30 mouse cellular contexts compared by ENCODE assay signal in the genomic region with DNA sequence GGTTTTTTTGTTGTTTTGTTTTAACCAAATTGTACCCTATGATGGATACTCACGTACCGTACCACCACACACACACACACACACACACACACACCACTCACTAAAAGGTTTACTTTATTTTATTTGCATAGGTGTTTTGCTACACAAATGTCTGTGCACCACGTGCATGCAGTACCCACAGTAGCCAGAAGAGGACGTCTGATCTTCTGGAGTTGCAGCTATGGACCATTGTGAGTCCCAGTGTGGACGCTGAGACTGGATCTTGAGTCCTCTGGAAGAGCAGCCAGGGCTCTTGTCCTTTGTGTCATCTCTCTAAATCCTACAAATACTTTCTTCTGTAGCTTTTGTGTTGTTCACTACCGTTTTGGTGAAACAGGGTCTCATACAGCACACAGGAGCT.
A peak's percentile ranks its signal among the peaks of the same experiment; 100 is the strongest.
DNase-seq lines count a peak whose midpoint lies in the region; ATAC-seq and TF ChIP-seq lines count a peak whose summit lies in the region.
"Had no signal": no experiment of that assay in that cellular context is flagged by ENCODE, and none has a peak within 500 bp of the region (broad histone marks: within the 10 kb centered on the region; RNA-seq: fewer than 3 reads in every experiment).

No protein-coding gene starts in this region.

- TF ChIP-seq POLR2A in brain, embryonic 14.5 days (IDR thresholded peaks at IDR 0.05; ENCODE audit: borderline replicate concordance, extremely low read depth, insufficient read depth, insufficient read length, poor library complexity, severe bottlenecking): no peak

- H3K9ac ChIP-seq in kidney, postnatal 0 days (ENCODE audit: low read depth, low read length): no peak overlapping the region
- H3K9ac ChIP-seq in lung, embryonic 14.5 days: no peak overlapping the region
- no peak overlapping the region for H3K9ac ChIP-seq in ES-E14 (ENCODE audit: insufficient read depth, low read depth, low read length, poor library complexity, severe bottlenecking)
- H3K9ac ChIP-seq: embryonic facial prominence, embryonic 13.5 days; heart, embryonic 15.5 days; hindbrain, embryonic 13.5 days; limb, embryonic 12.5 days; liver, embryonic 13.5 days had no signal

- no peaks in the 10 kb centered on the region for H3K9me3 ChIP-seq in kidney, postnatal 0 days (replicated peaks; ENCODE audit: low read length)
- no peaks in the 10 kb centered on the region for H3K9me3 ChIP-seq in lung, embryonic 14.5 days (ENCODE audit: low read depth, low read length)
- H3K9me3 ChIP-seq in ES-E14 (ENCODE audit: control insufficient read depth, insufficient read depth, low read depth, low read length): no peaks in the 10 kb centered on the region
- H3K9me3 ChIP-seq: embryonic facial prominence, embryonic 13.5 days; heart, embryonic 10.5 days; heart, embryonic 15.5 days; hindbrain, embryonic 13.5 days; limb, embryonic 12.5 days; liver, embryonic 13.5 days; megakaryocyte, embryonic 14.5 days had no signal

- DNase-seq in kidney, postnatal 0 days (ENCODE audit: low spot score): no peak
- no peak for DNase-seq in kidney, postnatal 4 days
- no peak for DNase-seq in lung, embryonic 14.5 days
- no peak for DNase-seq in lung, postnatal 25 days (ENCODE audit: low spot score)
- DNase-seq in ES-E14 (ENCODE audit: low read depth, low spot score): no peak
- no peak for DNase-seq in brain, embryonic 14.5 days (ENCODE audit: low read depth)
- no peak for DNase-seq in yolk sac, embryonic 10.5 days (ENCODE audit: low spot score)
- DNase-seq: adrenal gland, postnatal 10 days; B cell, adult 2 months; cerebellum, adult 11-12 months; cerebellum, adult 9-11 months; gastrocnemius, postnatal 14 days; heart, postnatal 36 days; kidney, postnatal 36 days; liver, embryonic 13.5 days; lung, adult 2 months; lung, postnatal 36 days; midbrain, embryonic 14.5 days; right cerebral cortex, adult 18-20 months; spleen, adult 18-20 months; thymus, adult 18-20 months; thymus, postnatal 25 days had no signal

- no peak overlapping the region for H3K4me2 ChIP-seq in kidney, postnatal 0 days (ENCODE audit: low read length)
- H3K4me2 ChIP-seq in lung, embryonic 14.5 days: no peak overlapping the region
- H3K4me2 ChIP-seq: embryonic facial prominence, embryonic 13.5 days; heart, embryonic 15.5 days; hindbrain, embryonic 13.5 days; limb, embryonic 12.5 days; liver, embryonic 13.5 days had no signal

- no peaks in the 10 kb centered on the region for H3K27me3 ChIP-seq in kidney, postnatal 0 days (ENCODE audit: insufficient read depth, low read length)
- no peaks in the 10 kb centered on the region for H3K27me3 ChIP-seq in lung, embryonic 14.5 days (ENCODE audit: insufficient read depth, low read length)
- H3K27me3 ChIP-seq: embryonic facial prominence, embryonic 13.5 days; heart, embryonic 15.5 days; hindbrain, embryonic 13.5 days; limb, embryonic 12.5 days; liver, embryonic 13.5 days; megakaryocyte, embryonic 14.5 days had no signal

- H3K4me1 ChIP-seq in kidney, postnatal 0 days (replicated peaks; ENCODE audit: insufficient read depth, low read length): no peaks in the 10 kb centered on the region
- no peaks in the 10 kb centered on the region for H3K4me1 ChIP-seq in lung, embryonic 14.5 days (ENCODE audit: insufficient read depth)
- H3K4me1 ChIP-seq in ES-E14 (ENCODE audit: control insufficient read depth in 2 of 2, insufficient read depth in 2 of 2, low read length in 2 of 2, poor library complexity in 1 of 2): no peaks in the 10 kb centered on the region
- H3K4me1 ChIP-seq: embryonic facial prominence, embryonic 13.5 days; heart, embryonic 10.5 days; heart, embryonic 15.5 days; hindbrain, embryonic 13.5 days; limb, embryonic 12.5 days; liver, embryonic 13.5 days; megakaryocyte, embryonic 14.5 days had no signal

- peak; percentile 4; the same call in 1 of the 2 replicates for TF ChIP-seq CTCF in kidney, postnatal 0 days (IDR thresholded peaks at IDR 0.05; ENCODE audit: low read depth)
- peak; percentile 36; the same call in 1 of the 2 replicates for TF ChIP-seq CTCF in lung, embryonic 14.5 days (IDR thresholded peaks at IDR 0.05; ENCODE audit: low read depth)
- TF ChIP-seq CTCF in brain, embryonic 14.5 days (IDR thresholded peaks at IDR 0.05; ENCODE audit: borderline replicate concordance, extremely low read depth, insufficient read depth, insufficient read length): peak; percentile 31; the same call in 1 of the 2 replicates

- in situ Hi-C loops in ES-E14 (cut with MboI; ENCODE audit: low sequenced_read_pairs in 2 of 2, unreplicated experiment in 2 of 2): no loop called here

- H3K36me3 ChIP-seq in kidney, postnatal 0 days (ENCODE audit: insufficient read depth, low read length): no peaks in the 10 kb centered on the region
- no peaks in the 10 kb centered on the region for H3K36me3 ChIP-seq in lung, embryonic 14.5 days (ENCODE audit: insufficient read depth)
- H3K36me3 ChIP-seq in ES-E14 (ENCODE audit: control insufficient read depth, insufficient read depth, low read length, poor library complexity, severe bottlenecking): no peaks in the 10 kb centered on the region
- H3K36me3 ChIP-seq: embryonic facial prominence, embryonic 13.5 days; G1E; heart, embryonic 10.5 days; heart, embryonic 15.5 days; hindbrain, embryonic 13.5 days; liver, embryonic 13.5 days had no signal

- no peak overlapping the region for H3K4me3 ChIP-seq in kidney, postnatal 0 days (replicated peaks; ENCODE audit: low read depth, low read length)
- no peak overlapping the region for H3K4me3 ChIP-seq in lung, embryonic 14.5 days (ENCODE audit: low read depth, low read length)
- H3K4me3 ChIP-seq in ES-E14 (ENCODE audit: insufficient read depth in 1 of 2, low read depth in 1 of 2, low read length in 2 of 2, poor library complexity in 1 of 2, severe bottlenecking in 1 of 2): no peak overlapping the region
- H3K4me3 ChIP-seq: embryonic facial prominence, embryonic 13.5 days; heart, embryonic 10.5 days; heart, embryonic 15.5 days; hindbrain, embryonic 13.5 days; limb, embryonic 12.5 days; liver, embryonic 13.5 days; megakaryocyte, embryonic 14.5 days had no signal

- WGBS in kidney, postnatal 0 days: 85% methylated on average over 6 of the region's 6 CpGs
- WGBS in lung, embryonic 14.5 days: 84% methylated on average over 6 of the region's 6 CpGs

- ATAC-seq in kidney, postnatal 0 days (replicated peaks; ENCODE audit: low FRiP score, low read depth): no peak
- ATAC-seq in lung, embryonic 14.5 days (ENCODE audit: insufficient read depth): no peak
- ATAC-seq: intestine, postnatal 0 days had no signal

- H3K27ac ChIP-seq in kidney, postnatal 0 days: no peak overlapping the region
- H3K27ac ChIP-seq in lung, embryonic 14.5 days (ENCODE audit: low read depth): no peak overlapping the region
- no peak overlapping the region for H3K27ac ChIP-seq in ES-E14 (ENCODE audit: insufficient read depth, low read depth, low read length, poor library complexity, severe bottlenecking)
- H3K27ac ChIP-seq: embryonic facial prominence, embryonic 13.5 days; heart, embryonic 10.5 days; heart, embryonic 15.5 days; hindbrain, embryonic 13.5 days; limb, embryonic 12.5 days; liver, embryonic 13.5 days had no signal

TF ChIP-seq in ES-E14, 5 proteins besides CTCF, POLR2A, EP300 and RAD21:
- no peak for TF ChIP-seq HCFC1 (IDR thresholded peaks at IDR 0.05; ENCODE audit: borderline replicate concordance, insufficient read depth, low read length)
- 0 out of 2 replicates have a peak, but pooled peaks have one; percentile 4 for TF ChIP-seq ZC3H11A (IDR thresholded peaks at IDR 0.05; ENCODE audit: borderline replicate concordance, low read depth, low read length)
- TF ChIP-seq ZNF384 (IDR thresholded peaks at IDR 0.05; ENCODE audit: low read depth, low read length): no peak
